Mouse (Mus musculus) heart, embryonic 15.5 days (tissue): ENCODE measurements at regions not wholly inside any gene's neighbourhood (a gene's known extent, or its start where the extent isn't known, plus 50 kb on each side); places are given as distances from the start of the nearest gene placed in this dataset.

ENCODE experiments used
- ATAC-seq: fragments of 200-750 bp; cut with Nextera tagmentation; replicated peaks from 2 replicates; pipeline ENCODE4 v1.8.0; 2017; ENCODE audit warnings: low read depth, moderate TSS enrichment; ENCODE audit not compliant: insufficient number of reproducible peaks, insufficient read depth, low FRiP score
- H3K27ac ChIP-seq: fragments of 300-500 bp; sonication (generic); 2 replicates; pipeline ENCODE4 v1.5.1; 2015; ENCODE audit warnings: mild to moderate bottlenecking, inconsistent platforms
- H3K27me3 ChIP-seq: fragments of 300-500 bp; sonication (generic); 2 replicates; pipeline ENCODE4 v1.6.1; 2015; ENCODE audit warnings: inconsistent platforms
- H3K36me3 ChIP-seq: fragments of 300-500 bp; sonication (generic); 2 replicates; pipeline ENCODE4 v1.6.1; 2015; ENCODE audit warnings: mild to moderate bottlenecking, inconsistent platforms
- H3K4me1 ChIP-seq: fragments of 300-500 bp; sonication (generic); replicated peaks from 2 replicates; pipeline ENCODE4 v1.6.1; 2015; ENCODE audit warnings: inconsistent platforms
- H3K4me2 ChIP-seq: fragments of 300-500 bp; sonication (generic); 2 replicates; pipeline ENCODE4 v1.6.1; 2015; ENCODE audit warnings: inconsistent platforms, mild to moderate bottlenecking, moderate library complexity
- H3K4me3 ChIP-seq: fragments of 300-500 bp; sonication (generic); 2 replicates; pipeline ENCODE4 v1.5.1; 2015; ENCODE audit warnings: mild to moderate bottlenecking, inconsistent platforms
- H3K9ac ChIP-seq: fragments of 300-500 bp; sonication (generic); 2 replicates; pipeline ENCODE4 v1.6.1; 2015; ENCODE audit warnings: mild to moderate bottlenecking, inconsistent platforms
- H3K9me3 ChIP-seq: fragments of 300-500 bp; sonication (generic); replicated peaks from 2 replicates; pipeline ENCODE4 v1.6.1; 2016; ENCODE audit warnings: inconsistent platforms
- WGBS: fragments of 180-500 bp; shearing (Covaris S2); methylation state at CpG from one replicate; pipeline ENCODE4 v1.1.7; 2015; ENCODE audit warnings: mixed read lengths; 5-methylcytosine and 5-hydroxymethylcytosine counted together

DNA sequence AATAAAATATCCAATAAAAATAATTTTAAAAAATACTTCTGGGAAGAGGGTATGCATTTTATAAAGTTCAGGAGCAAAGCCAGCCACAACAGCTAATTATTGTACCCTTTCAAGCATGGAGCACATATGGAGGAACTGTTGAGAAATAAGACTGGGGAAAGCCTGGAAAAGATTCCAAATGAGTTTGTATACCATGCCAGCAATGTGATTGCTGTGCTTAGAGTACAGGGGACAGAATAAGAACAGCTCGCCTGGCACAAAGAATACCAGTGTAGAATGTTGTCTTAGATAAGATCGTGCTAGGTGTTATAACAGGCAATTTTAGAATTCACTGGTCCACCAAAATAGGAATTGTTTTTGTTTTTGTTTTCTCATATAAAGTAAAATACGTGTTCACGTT, 78.6 kb upstream of the Gbe1 start:
- H3K9me3 ChIP-seq, result no peaks in the 10 kb centered on the region
- no peak for ATAC-seq
- peaks cover under 1% of the 10 kb centered on the region; the same call in 1 of the 2 replicates for H3K4me1 ChIP-seq
- no peak overlapping the region for H3K9ac ChIP-seq
- H3K27ac ChIP-seq, result no peak overlapping the region
- H3K4me3 ChIP-seq, result no peak overlapping the region
- no peaks in the 10 kb centered on the region for H3K36me3 ChIP-seq
- no peaks in the 10 kb centered on the region for H3K27me3 ChIP-seq
- WGBS, result 81% methylated on average over 4 of the region's 4 CpGs
- H3K4me2 ChIP-seq, result no peak overlapping the region

DNA sequence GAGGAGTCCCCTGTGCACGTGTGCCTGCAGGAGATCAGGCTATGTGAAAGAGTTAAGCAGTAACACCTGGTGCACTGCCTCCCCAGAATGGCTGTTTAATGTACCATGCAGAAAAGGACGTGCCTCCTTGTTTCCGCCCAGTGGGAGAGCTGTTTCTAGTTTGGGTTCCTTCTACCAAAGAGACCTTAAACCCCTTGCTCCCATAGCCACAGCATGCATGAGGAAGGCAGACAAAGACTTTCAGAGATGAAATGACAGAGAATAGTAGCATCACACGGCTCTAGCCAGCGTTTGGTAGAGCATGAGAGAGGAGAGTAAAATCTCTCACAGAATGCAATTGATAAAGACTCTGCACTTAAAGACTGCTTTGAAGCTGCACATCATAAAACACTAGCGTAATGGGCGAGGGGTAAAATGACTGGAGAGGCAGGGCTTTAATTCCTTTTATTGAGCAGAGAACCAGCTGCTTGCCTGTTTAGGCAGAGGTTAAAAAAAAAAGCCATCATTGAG, 74.3 kb upstream of the Gbe1 start:
- Histone ChIP-seq H3K27me3 (no peaks in the 10 kb centered on the region), H3K4me3 (no peak overlapping the region), H3K9me3 (no peaks in the 10 kb centered on the region), H3K4me1 (peaks cover 6% of the 10 kb centered on the region), H3K9ac (no peak overlapping the region), H3K27ac (no peak overlapping the region), H3K4me2 (no peak overlapping the region), H3K36me3 (no peaks in the 10 kb centered on the region)
- no peak for ATAC-seq
- WGBS, result 55% methylated on average over 7 of the region's 7 CpGs

GRCm38 (mm10) chr16:70244205-70244756, 69.5 kb upstream of the Gbe1 start:
- H3K27ac ChIP-seq, result no peak overlapping the region
- no peaks in the 10 kb centered on the region for H3K27me3 ChIP-seq
- no peak overlapping the region for H3K4me2 ChIP-seq
- 86% methylated on average over 4 of the region's 4 CpGs for WGBS
- no peak overlapping the region for H3K9ac ChIP-seq
- no peaks in the 10 kb centered on the region for H3K36me3 ChIP-seq
- no peak overlapping the region for H3K4me3 ChIP-seq
- no peak for ATAC-seq
- peaks cover 6% of the 10 kb centered on the region for H3K4me1 ChIP-seq
- no peaks in the 10 kb centered on the region; the same call in 1 of the 2 replicates for H3K9me3 ChIP-seq

DNA sequence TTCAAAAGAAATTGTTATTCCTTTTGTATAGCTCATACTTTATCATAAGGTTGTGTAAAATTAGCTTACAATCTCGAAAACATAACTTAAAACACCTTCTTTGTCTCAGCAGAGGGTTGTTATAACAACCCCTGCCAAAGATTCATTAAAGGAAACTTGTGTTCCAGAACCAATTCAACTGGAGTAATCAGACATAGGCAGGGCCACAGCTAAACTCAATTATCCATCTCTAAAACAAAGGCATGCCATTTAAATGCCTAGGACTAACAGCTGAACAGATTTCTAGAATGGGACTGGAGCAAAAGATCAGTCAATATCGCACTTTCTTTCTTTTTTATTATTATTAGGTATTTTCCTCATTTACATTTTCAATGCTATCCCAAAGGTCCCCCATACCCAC, 68.8 kb upstream of the Gbe1 start:
- Histone ChIP-seq H3K27ac (no peak overlapping the region), H3K4me2 (no peak overlapping the region), H3K4me1 (peaks cover 6% of the 10 kb centered on the region), H3K36me3 (no peaks in the 10 kb centered on the region), H3K4me3 (no peak overlapping the region), H3K27me3 (no peaks in the 10 kb centered on the region), H3K9ac (no peak overlapping the region), H3K9me3 (no peaks in the 10 kb centered on the region; the same call in 1 of the 2 replicates)
- WGBS, result 77% methylated on average over 2 of the region's 2 CpGs
- no peak for ATAC-seq

DNA sequence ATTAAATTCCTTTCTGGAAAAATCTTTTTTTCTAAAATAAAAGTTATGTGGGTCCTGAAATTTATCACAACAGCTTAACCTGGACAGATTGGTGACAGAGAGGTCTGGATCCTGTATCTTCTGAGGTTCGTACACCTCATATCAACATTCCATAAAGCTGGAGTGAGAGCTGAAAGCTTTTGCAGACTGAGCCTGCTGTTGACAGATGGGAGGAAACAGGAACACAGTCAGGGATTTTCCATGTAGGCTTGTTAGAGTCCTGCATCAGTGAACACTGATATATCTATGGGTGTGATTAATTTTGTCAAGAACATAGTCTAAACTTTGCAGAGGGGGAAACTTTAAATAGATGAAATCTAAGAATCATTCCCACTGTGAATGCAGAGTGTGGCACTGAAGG, 54.4 kb upstream of the Gbe1 start:
- WGBS, result 15% methylated on average over 1 of the region's 1 CpGs
- no peaks in the 10 kb centered on the region for H3K27me3 ChIP-seq
- H3K27ac ChIP-seq, result peak overlapping the region; percentile 71
- no peaks in the 10 kb centered on the region for H3K36me3 ChIP-seq
- H3K4me2 ChIP-seq, result no peak overlapping the region
- peaks cover 2% of the 10 kb centered on the region; the same call in 1 of the 2 replicates for H3K4me1 ChIP-seq
- H3K4me3 ChIP-seq, result no peak overlapping the region
- peak; percentile 80 for ATAC-seq
- H3K9me3 ChIP-seq, result no peaks in the 10 kb centered on the region
- H3K9ac ChIP-seq, result no peak overlapping the region

DNA sequence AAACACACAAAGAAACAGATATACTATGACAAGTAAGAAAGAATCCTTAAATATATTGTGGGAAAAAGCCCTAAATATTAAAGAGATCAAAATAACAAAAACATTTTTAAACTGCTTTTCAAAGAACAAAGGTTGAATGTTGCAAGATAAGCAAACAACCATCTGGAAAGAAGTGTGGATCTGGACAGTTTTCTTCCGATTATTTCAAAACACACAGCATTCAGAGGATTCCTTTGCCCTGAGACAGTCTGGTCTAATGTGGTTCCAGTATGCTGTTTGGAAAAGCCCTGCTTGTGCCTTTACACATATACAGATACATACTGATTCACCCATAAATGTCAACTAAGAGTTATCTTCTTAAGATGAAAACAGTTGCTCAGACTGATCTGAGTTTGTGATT, 53.6 kb upstream of the Gbe1 start:
- ATAC-seq, result no peak
- Histone ChIP-seq H3K27ac (peak overlapping the region; percentile 13; the same call in 1 of the 2 replicates), H3K9ac (no peak overlapping the region), H3K36me3 (no peaks in the 10 kb centered on the region), H3K4me1 (no peaks in the 10 kb centered on the region; the same call in 1 of the 2 replicates), H3K27me3 (no peaks in the 10 kb centered on the region), H3K4me2 (no peak overlapping the region), H3K9me3 (no peaks in the 10 kb centered on the region), H3K4me3 (no peak overlapping the region)
- WGBS, result 27% methylated on average over 1 of the region's 1 CpGs
